Mouse (Mus musculus): ENCODE measurements around the gene Stx7.

DNA sequence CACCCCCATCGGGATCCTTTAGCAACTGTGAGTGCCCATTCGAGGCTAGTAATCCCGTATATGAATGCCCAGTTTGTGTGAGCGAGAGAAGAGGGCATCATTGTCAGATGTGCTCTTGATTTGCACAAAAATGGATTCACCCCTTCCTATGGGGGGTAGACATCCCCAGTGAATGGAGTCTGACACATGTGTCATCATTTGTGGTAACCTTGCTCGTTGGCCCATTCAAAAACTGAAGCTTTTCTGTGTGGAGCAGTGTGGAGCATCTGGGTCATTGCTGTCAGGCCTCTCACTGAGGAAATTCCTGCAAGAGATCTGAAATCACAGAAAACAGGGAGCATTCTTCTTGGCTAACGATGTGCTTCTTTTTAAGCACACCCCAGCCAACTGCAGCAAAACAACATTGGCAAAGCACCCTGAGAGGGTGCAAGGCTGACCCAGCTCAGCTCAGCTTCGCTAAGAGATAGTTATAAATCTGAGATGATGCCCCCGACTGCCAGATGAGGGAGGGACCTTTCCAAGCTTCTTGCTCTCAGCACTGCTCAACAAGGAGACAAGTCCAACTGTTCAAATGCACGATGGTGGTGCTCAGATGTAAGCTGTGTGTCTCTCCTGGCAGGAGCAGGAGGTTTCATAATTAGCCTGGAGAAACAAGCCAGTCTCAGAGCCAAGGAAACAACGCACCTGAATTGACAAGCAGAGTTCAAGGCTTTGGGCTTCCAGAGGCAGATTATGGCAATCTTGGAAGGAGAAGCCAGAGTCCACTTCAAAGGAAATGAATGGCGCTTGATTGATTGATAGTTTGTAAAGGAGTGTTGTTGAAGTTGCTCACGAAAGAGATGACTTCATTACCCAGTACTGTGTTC is 79.4 kb downstream of the Stx7 start:
- TF ChIP-seq EP300 (IDR thresholded peaks at IDR 0.05; ENCODE audit: insufficient read depth, low read depth, low read length) (no peak), POLR2A (IDR thresholded peaks at IDR 0.05; ENCODE audit: insufficient read depth, low read length) (no peak)
